Mouse (Mus musculus) stomach, postnatal 0 days (tissue): ENCODE data around the gene Capn5.

Experiments used
- CTCF ChIP-seq: IDR thresholded peaks from 2 replicates; pipeline ENCODE4 v1.5.1; 2016; ENCODE audit warnings: antibody characterized with exemption, low read depth, mild to moderate bottlenecking, moderate library complexity
- EP300 ChIP-seq: optimal IDR thresholded peaks from 2 replicates; pipeline ENCODE3; 2016; ENCODE audit warnings: antibody characterized with exemption

GRCm38 (mm10) chr7:98097557-98097956 is 80.5 kb downstream of the Capn5 start:
- no peak for TF ChIP-seq CTCF
- no peak for TF ChIP-seq EP300
